Mouse (Mus musculus) thymus, adult 2 months (tissue): ENCODE measurements at regions not wholly inside any gene's neighbourhood (a gene's known extent, or its start where the extent isn't known, plus 50 kb on each side); places are given as distances from the start of the nearest gene placed in this dataset.

Source experiments
- DNase-seq: peaks from one replicate; pipeline ENCODE4 v3.0.0; 2021
- H3K27ac ChIP-seq: fragments of 200-500 bp; 2 replicates; pipeline ENCODE4 v1.5.1; 2012; ENCODE audit warnings: low read length, control low read depth; ENCODE audit not compliant: control insufficient read depth, insufficient read depth
- H3K27me3 ChIP-seq: fragments of 200-500 bp; 2 replicates; pipeline ENCODE4 v1.6.1; 2012; ENCODE audit warnings: mild to moderate bottlenecking, low read length, moderate library complexity, mixed read lengths; ENCODE audit not compliant: control insufficient read depth, insufficient read depth
- H3K36me3 ChIP-seq: fragments of 200-500 bp; 2 replicates; pipeline ENCODE4 v1.6.1; 2012; ENCODE audit warnings: mild to moderate bottlenecking, low read length, moderate library complexity; ENCODE audit not compliant: control insufficient read depth, insufficient read depth
- H3K4me1 ChIP-seq: fragments of 200-500 bp; replicated peaks from 2 replicates; pipeline ENCODE4 v1.6.1; 2012; ENCODE audit warnings: low read length; ENCODE audit not compliant: control insufficient read depth, insufficient read depth
- H3K4me3 ChIP-seq: fragments of 200-500 bp; 2 replicates; pipeline ENCODE4 v1.5.1; 2012; ENCODE audit warnings: mild to moderate bottlenecking, low read length, control low read depth, moderate library complexity; ENCODE audit not compliant: control insufficient read depth, insufficient read depth
- CTCF ChIP-seq: fragments of 200-500 bp; IDR thresholded peaks from 2 replicates; pipeline ENCODE4 v1.5.1; 2012; ENCODE audit warnings: mild to moderate bottlenecking, control low read depth, low read length, moderate library complexity, borderline replicate concordance; ENCODE audit not compliant: control insufficient read depth, poor library complexity, insufficient read depth; ENCODE audit errors: extremely low read depth
- POLR2A ChIP-seq: fragments of 200-500 bp; IDR thresholded peaks from 2 replicates; pipeline ENCODE4 v1.6.1; 2012; ENCODE audit warnings: mild to moderate bottlenecking, low read length, control low read depth, moderate library complexity; ENCODE audit not compliant: control insufficient read depth, poor library complexity, insufficient read depth; ENCODE audit errors: extremely low read depth
- WGBS: fragments of 180-500 bp; shearing (Covaris S2); methylation state at CpG from one replicate; pipeline ENCODE4 v1.1.7; 2018; 5-methylcytosine and 5-hydroxymethylcytosine counted together

DNA sequence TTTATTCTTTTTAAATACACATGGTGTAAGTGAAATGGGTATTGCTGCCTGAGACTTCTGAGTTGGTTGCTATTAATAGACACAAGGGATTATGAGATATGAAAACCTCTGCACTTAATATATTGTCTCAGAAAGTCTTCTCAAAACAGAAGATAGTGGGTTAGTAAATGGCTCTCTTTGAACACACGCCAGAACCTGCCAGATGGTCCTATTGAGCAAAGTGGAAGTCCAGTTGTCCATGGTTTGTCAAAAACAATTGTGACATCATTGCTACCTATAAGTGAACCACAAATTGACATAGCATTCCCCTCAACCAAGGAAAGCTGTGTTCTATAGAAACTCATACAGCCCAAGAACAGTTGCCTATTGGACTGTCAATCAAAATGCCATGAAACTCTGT, 98.5 kb upstream of the 4930583I09Rik start:
- DNase-seq: no peak
- no peaks in the 10 kb centered on the region for H3K4me1 ChIP-seq
- H3K27ac ChIP-seq: no peak overlapping the region
- TF ChIP-seq CTCF (no peak), POLR2A (no peak)
- no peaks in the 10 kb centered on the region for H3K36me3 ChIP-seq
- H3K27me3 ChIP-seq: no peaks in the 10 kb centered on the region
- no peak overlapping the region for H3K4me3 ChIP-seq
- WGBS: 94% methylated on average over 1 of the region's 1 CpGs

DNA sequence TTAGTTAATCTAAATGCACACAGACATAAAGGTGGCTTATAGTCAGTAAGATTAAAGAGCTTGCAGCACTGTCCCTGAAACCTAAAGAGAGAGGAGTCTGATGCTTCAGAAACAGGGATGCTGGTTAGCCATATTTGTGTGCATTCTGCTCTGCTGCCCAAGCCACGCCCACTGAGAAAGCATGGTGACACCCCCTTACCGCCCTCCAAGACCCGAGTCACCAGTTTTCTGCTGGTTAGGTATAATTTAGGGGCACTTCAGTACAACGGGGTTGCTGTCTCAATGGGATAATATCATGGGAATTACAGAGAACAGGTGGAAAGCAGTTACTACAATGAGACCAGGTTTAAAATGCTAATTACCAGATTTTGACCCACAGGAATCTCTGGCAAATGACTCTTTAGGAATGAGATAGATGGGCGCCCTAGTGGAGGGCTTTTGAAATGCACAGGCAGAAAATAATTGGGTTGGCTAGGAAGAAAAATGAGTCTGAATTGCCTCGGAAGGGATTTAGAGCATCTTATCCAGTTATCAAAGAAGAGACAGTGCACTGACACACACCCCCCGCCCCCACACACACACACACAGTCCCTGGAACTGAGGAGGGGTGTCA, 95.1 kb upstream of the 4930583I09Rik start:
- 78% methylated on average over 7 of the region's 7 CpGs for WGBS
- DNase-seq: no peak
- no peak for TF ChIP-seq CTCF
- no peak for TF ChIP-seq POLR2A

DNA sequence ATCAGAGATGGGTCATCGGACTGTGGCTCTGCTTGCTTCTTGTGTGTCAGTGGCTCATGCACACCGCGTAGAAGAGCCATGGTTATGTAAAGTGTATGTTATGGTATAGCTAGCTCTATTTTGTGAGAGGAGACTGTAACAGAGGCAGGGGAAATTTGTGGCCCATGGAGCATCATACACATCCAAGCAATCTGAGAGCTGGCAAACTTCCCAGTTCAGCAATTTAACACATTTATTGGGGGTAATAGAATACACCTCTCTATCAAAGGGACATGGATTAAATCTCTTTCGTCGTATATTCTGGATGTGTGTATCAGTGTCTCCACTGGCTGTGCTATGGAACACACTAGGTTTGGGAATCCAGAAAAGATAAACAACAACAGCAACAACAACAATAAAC, 87.9 kb upstream of the 4930583I09Rik start:
- Histone ChIP-seq H3K36me3 (no peaks in the 10 kb centered on the region), H3K27me3 (no peaks in the 10 kb centered on the region), H3K4me3 (no peak overlapping the region), H3K4me1 (no peaks in the 10 kb centered on the region), H3K27ac (no peak overlapping the region)
- TF ChIP-seq POLR2A (no peak), CTCF (no peak)
- DNase-seq: no peak
- 94% methylated on average over 5 of the region's 5 CpGs for WGBS

More for the DNA sequence above, 95.1 kb upstream of the 4930583I09Rik start:
- Histone ChIP-seq H3K4me1 (no peaks in the 10 kb centered on the region), H3K36me3 (no peaks in the 10 kb centered on the region), H3K27me3 (no peaks in the 10 kb centered on the region), H3K27ac (no peak overlapping the region), H3K4me3 (no peak overlapping the region)

DNA sequence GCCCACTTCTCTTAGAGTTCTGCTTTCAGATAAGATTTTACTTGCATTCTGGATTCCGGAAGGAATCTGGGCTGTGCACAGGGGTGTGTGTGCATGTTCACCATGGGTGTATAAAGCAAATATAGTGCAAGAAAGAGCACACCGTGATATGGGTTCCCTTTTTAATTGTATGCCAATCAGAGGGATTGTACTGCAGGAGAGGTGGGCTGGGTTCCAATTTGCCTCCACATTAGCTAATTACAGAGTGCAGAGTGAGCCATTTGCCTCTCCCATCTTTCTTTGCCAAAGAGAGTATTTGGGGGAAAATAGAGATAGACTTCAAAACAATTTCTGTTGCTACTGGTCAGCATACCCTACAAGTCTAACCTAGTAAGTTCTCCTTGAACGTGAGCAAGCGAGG, 86.4 kb upstream of the 4930583I09Rik start:
- WGBS: 90% methylated on average over 4 of the region's 4 CpGs
- no peak for TF ChIP-seq POLR2A
- no peak for TF ChIP-seq CTCF
- Histone ChIP-seq H3K36me3 (no peaks in the 10 kb centered on the region), H3K27ac (no peak overlapping the region), H3K27me3 (no peaks in the 10 kb centered on the region), H3K4me1 (no peaks in the 10 kb centered on the region), H3K4me3 (no peak overlapping the region)
- no peak for DNase-seq

DNA sequence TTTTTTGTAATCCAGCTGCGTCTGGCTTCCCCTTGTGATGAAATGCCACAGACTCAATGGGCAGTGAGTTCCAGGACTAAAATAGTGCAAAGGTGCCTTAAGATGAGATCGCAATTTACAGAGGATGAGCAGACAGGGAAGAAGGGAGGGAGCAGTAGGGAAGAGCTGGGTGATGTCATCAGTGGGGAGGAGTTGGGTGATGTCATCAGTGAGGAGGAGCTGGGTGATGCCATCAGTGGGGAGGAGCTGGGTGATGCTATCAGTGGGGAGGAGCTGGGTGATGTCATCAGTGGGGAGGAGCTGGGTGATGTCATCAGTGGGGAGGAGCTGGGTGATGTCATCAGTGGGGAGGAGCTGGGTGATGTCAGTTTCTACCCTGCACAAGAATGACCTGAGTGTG, 84.4 kb upstream of the 4930583I09Rik start:
- WGBS: 79% methylated on average over 2 of the region's 2 CpGs
- Histone ChIP-seq H3K27me3 (no peaks in the 10 kb centered on the region), H3K36me3 (no peaks in the 10 kb centered on the region), H3K4me3 (no peak overlapping the region), H3K4me1 (no peaks in the 10 kb centered on the region), H3K27ac (no peak overlapping the region)
- DNase-seq: no peak
- TF ChIP-seq POLR2A: no peak
- no peak for TF ChIP-seq CTCF

DNA sequence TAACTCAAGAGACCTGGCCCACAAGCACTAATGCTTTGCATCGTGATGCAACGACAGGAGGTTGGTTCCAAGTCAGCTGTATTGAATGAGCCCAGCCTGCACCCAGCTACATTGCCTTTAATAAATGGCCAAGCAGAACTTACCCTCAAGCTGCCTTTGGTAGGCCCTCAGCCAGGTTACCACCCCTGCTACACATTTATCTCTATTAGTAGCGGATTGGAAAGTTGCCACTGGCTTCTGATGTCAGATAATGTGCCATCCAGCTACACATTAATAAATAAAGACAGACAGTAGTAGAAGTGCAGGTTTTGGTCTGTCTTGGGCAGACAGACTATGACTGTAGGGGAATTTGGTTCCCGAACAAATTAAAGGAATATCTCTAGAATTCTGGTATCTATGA, 82.0 kb upstream of the 4930583I09Rik start:
- WGBS: 94% methylated on average over 4 of the region's 4 CpGs
- Histone ChIP-seq H3K27ac (no peak overlapping the region), H3K27me3 (no peaks in the 10 kb centered on the region), H3K4me1 (no peaks in the 10 kb centered on the region), H3K36me3 (no peaks in the 10 kb centered on the region), H3K4me3 (no peak overlapping the region)
- no peak for TF ChIP-seq CTCF
- no peak for TF ChIP-seq POLR2A
- DNase-seq: no peak

DNA sequence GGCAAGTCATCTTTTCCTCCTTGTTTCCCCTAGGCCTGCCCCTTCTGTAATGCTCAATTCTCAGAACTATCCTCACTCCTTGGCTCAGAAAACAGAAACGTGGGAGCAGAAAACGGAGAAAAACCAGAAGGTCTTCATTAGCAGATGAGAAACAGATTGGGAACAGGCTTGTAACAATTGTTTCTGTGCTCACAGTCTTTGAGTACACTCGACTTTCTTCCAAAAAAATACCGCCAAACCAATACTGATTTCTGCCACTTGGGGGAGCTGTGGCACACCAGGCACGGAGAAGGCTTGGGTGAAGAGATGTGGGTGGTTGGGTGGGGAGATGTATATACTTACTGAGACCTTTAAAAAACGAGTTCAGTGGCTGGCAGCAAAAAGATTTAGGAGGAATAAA, 80.8 kb upstream of the 4930583I09Rik start:
- Histone ChIP-seq H3K4me3 (no peak overlapping the region), H3K27ac (no peak overlapping the region), H3K36me3 (no peaks in the 10 kb centered on the region), H3K4me1 (no peaks in the 10 kb centered on the region), H3K27me3 (no peaks in the 10 kb centered on the region)
- TF ChIP-seq CTCF (no peak), POLR2A (no peak)
- WGBS: 79% methylated on average over 6 of the region's 6 CpGs
- DNase-seq: peak; percentile 7
